Mouse (Mus musculus) kidney, adult 10 weeks (tissue): ENCODE measurements around the gene Anxa7. TPM values are rescaled to one million over a fixed set of nuclear protein-coding genes. Genes with fewer than 3 reads are reported as not detected.

Experiments
- polyA plus RNA-seq: library from polyadenylated mRNA; stranded (reverse); fragments of 350-450 nt; fragmentation: Illumina TruSeq; extraction: RNeasy Lipid Tissue Mini Kit (QIAGEN cat#74804); gene quantifications from one replicate; pipeline ENCODE4 v1.2.3, GENCODE M21; 2014; ENCODE audit warnings: low read depth, low replicate concordance

Gene Anxa7
- polyA plus RNA-seq, result 124 TPM

GRCm38 (mm10) chr14:20479291-20480194 is at the start of gene Anxa7:
Gene Anxa7 (minus strand): TSS chr14:20480133.

DNA sequence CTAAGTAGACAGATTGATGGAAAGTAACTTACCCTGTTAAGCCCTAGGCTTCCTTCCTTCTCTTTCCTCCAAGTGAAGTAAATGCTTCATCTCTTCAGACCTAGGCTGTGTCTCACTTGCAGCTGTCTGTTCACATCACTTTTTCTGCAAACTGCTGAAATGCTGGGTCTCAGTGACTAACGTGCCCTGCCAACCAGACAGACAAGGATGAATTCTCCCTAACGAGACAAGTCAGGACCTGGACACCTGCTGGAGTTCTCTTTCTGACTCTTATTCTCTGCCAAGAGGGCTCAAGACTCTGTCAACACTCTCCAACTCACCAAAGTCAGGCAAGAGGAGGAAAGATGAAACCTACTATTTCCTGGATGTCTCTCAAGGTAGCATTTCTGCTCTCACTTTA is 16.7 kb upstream of the Anxa7 start, which contains the start of gene Mss51:
Gene Mss51, minus strand, starts transcription at position 299 of the 400 bp plus-strand sequence.

GRCm38 (mm10) chr14:20451765-20452331 is 28.1 kb downstream of the Anxa7 start, which contains the start of gene Cfap70:
Gene Cfap70 (minus strand): TSS chr14:20452226.

Other genes starting within 250 kb of the Anxa7 start
- gene Kcnk16, start 210.9 kb downstream of the Anxa7 start, polyA plus RNA-seq, result not detected
- gene Nudt13, start 185.4 kb downstream of the Anxa7 start, polyA plus RNA-seq, result 7.1 TPM
- gene Ecd, start 132.0 kb downstream of the Anxa7 start, polyA plus RNA-seq, result 22.5 TPM
- gene Fam149b, start 132.0 kb downstream of the Anxa7 start, polyA plus RNA-seq, result 42.3 TPM
- 74.1 TPM for gene Dnajc9, start 91.2 kb downstream of the Anxa7 start, polyA plus RNA-seq
- 9.8 TPM for gene Mrps16, start 86.5 kb downstream of the Anxa7 start, polyA plus RNA-seq
- 3.4 TPM for gene Cfap70, start 27.9 kb downstream of the Anxa7 start, polyA plus RNA-seq
- gene Mss51, start 16.8 kb upstream of the Anxa7 start, polyA plus RNA-seq, result 0.49 TPM
- gene Ppp3cb, start 66.4 kb upstream of the Anxa7 start, polyA plus RNA-seq, result 141 TPM
- gene Usp54, start 160.9 kb upstream of the Anxa7 start, polyA plus RNA-seq, result 8.3 TPM
- gene Myoz1, start 176.4 kb upstream of the Anxa7 start, polyA plus RNA-seq, result not detected
- gene Synpo2l, start 188.2 kb upstream of the Anxa7 start, polyA plus RNA-seq, result 0.32 TPM
- 49.6 TPM for gene Sec24c, start 194.2 kb upstream of the Anxa7 start, polyA plus RNA-seq
- 17.6 TPM for gene Fut11, start 214.8 kb upstream of the Anxa7 start, polyA plus RNA-seq
- 164 TPM for gene Chchd1, start 222.9 kb upstream of the Anxa7 start, polyA plus RNA-seq
- gene Zswim8, start 227.4 kb upstream of the Anxa7 start, polyA plus RNA-seq, result 3.2 TPM